10 mouse cellular contexts compared by ENCODE assay signal in genomic region chr1:133252801-133253531, GRCm38 (mm10). TPM values are rescaled to one million over a fixed set of nuclear protein-coding genes. Genes with fewer than 3 reads are reported as not detected.
DNase-seq lines count a peak whose midpoint lies in the region; ATAC-seq lines count a peak whose summit lies in the region.
"Had no signal": no experiment of that assay in that cellular context is flagged by ENCODE, and none has a peak within 500 bp of the region (broad histone marks: within the 10 kb centered on the region; RNA-seq: fewer than 3 reads in every experiment).

No protein-coding gene starts in this region.

- peaks cover 59 to 68% of the 10 kb centered on the region in 2 experiments for H3K4me1 ChIP-seq in heart, embryonic 14.5 days (ENCODE audit: control insufficient read depth in 2 of 2, insufficient read depth in 2 of 2, low read length in 2 of 2)
- H3K4me1 ChIP-seq in embryonic facial prominence, embryonic 14.5 days (ENCODE audit: control insufficient read depth, insufficient read depth, low read length): peaks cover 44% of the 10 kb centered on the region
- H3K4me1 ChIP-seq in midbrain, embryonic 14.5 days (ENCODE audit: control insufficient read depth, insufficient read depth, low read length): peaks cover 41% of the 10 kb centered on the region

- peak overlapping the region; percentile 26 to 40 for H3K27ac ChIP-seq in heart, embryonic 14.5 days (replicated peaks in 1 of 2; ENCODE audit: control insufficient read depth in 1 of 2, insufficient read depth in 1 of 2, low read depth in 2 of 2, low read length in 2 of 2)
- H3K27ac ChIP-seq in embryonic facial prominence, embryonic 14.5 days (replicated peaks; ENCODE audit: low read depth, low read length): peak overlapping the region; percentile 39; the same call in 1 of the 2 replicates
- H3K27ac ChIP-seq in midbrain, embryonic 14.5 days (replicated peaks; ENCODE audit: low read depth, low read length): peak overlapping the region; percentile 32
- H3K27ac ChIP-seq: layer of hippocampus, adult 2 months had no signal

- WGBS in heart, embryonic 14.5 days: 39% methylated on average over 10 of the region's 10 CpGs
- WGBS in embryonic facial prominence, embryonic 14.5 days: 36% methylated on average over 10 of the region's 10 CpGs
- 56% methylated on average over 10 of the region's 10 CpGs for WGBS in midbrain, embryonic 14.5 days

- H3K9me3 ChIP-seq in heart, embryonic 14.5 days (ENCODE audit: control insufficient read depth, low read length): no peaks in the 10 kb centered on the region
- no peaks in the 10 kb centered on the region for H3K9me3 ChIP-seq in embryonic facial prominence, embryonic 14.5 days (ENCODE audit: control insufficient read depth, low read length)
- no peaks in the 10 kb centered on the region for H3K9me3 ChIP-seq in midbrain, embryonic 14.5 days (ENCODE audit: control insufficient read depth, low read length)

- no peak overlapping the region for H3K4me3 ChIP-seq in heart, embryonic 14.5 days (ENCODE audit: control insufficient read depth in 1 of 2, insufficient read depth in 1 of 2, low read depth in 1 of 2, low read length in 2 of 2)
- H3K4me3 ChIP-seq in embryonic facial prominence, embryonic 14.5 days (ENCODE audit: low read depth, low read length): no peak overlapping the region
- H3K4me3 ChIP-seq in midbrain, embryonic 14.5 days (replicated peaks; ENCODE audit: low read depth, low read length): no peak overlapping the region
- H3K4me3 ChIP-seq: layer of hippocampus, adult 2 months had no signal

- DNase-seq in heart, postnatal 14 days: no peak
- DNase-seq in ES-CJ7 (ENCODE audit: low read depth, low spot score): peak; percentile 38
- DNase-seq in embryonic facial prominence, embryonic 14.5 days (ENCODE audit: low spot score): no peak
- no peak for DNase-seq in midbrain, embryonic 14.5 days
- no peak for DNase-seq in ovary, postnatal 10 days (ENCODE audit: low spot score)
- no peak for DNase-seq in layer of hippocampus, adult 11-12 months (ENCODE audit: low spot score)
- no peak for DNase-seq in gastrocnemius, postnatal 36 days
- DNase-seq: adrenal gland, postnatal 14 days had no signal

- H3K4me2 ChIP-seq in heart, embryonic 14.5 days (ENCODE audit: low read length): peak overlapping the region; percentile 0; the same call in 1 of the 2 replicates
- H3K4me2 ChIP-seq in embryonic facial prominence, embryonic 14.5 days (ENCODE audit: low read depth, low read length): no peak overlapping the region
- H3K4me2 ChIP-seq in midbrain, embryonic 14.5 days (ENCODE audit: low read length): no peak overlapping the region

- no peaks in the 10 kb centered on the region for H3K27me3 ChIP-seq in heart, embryonic 14.5 days (ENCODE audit: control insufficient read depth, insufficient read depth, low read length)
- H3K27me3 ChIP-seq in embryonic facial prominence, embryonic 14.5 days (replicated peaks; ENCODE audit: control insufficient read depth, insufficient read depth, low read length): no peaks in the 10 kb centered on the region
- no peaks in the 10 kb centered on the region for H3K27me3 ChIP-seq in midbrain, embryonic 14.5 days (ENCODE audit: control insufficient read depth, insufficient read depth, low read length)

- peak overlapping the region; percentile 44; the same call in 1 of the 2 replicates for H3K9ac ChIP-seq in heart, embryonic 14.5 days (ENCODE audit: low read length)
- no peak overlapping the region for H3K9ac ChIP-seq in embryonic facial prominence, embryonic 14.5 days (ENCODE audit: low read depth, low read length)
- no peak overlapping the region for H3K9ac ChIP-seq in midbrain, embryonic 14.5 days (replicated peaks; ENCODE audit: low read length)

- ATAC-seq in heart, embryonic 14.5 days (ENCODE audit: insufficient number of reproducible peaks, insufficient read depth, low FRiP score, low read depth): no peak
- ATAC-seq in embryonic facial prominence, embryonic 14.5 days (ENCODE audit: low read depth): peak; percentile 31; the same call in 1 of the 2 replicates
- no peak for ATAC-seq in midbrain, embryonic 14.5 days (ENCODE audit: low FRiP score, low TSS enrichment)

- peaks cover 8% of the 10 kb centered on the region; the same call in 1 of the 2 replicates for H3K36me3 ChIP-seq in heart, embryonic 14.5 days (ENCODE audit: control insufficient read depth, insufficient read depth, low read length)
- H3K36me3 ChIP-seq in embryonic facial prominence, embryonic 14.5 days (ENCODE audit: control insufficient read depth, insufficient read depth, low read length): no peaks in the 10 kb centered on the region
- no peaks in the 10 kb centered on the region for H3K36me3 ChIP-seq in midbrain, embryonic 14.5 days (ENCODE audit: control insufficient read depth, insufficient read depth, low read length)

- intact Hi-C loops in heart, postnatal 14 days (cut with DNase I): no loop called here
- intact Hi-C loops in gastrocnemius, postnatal 36 days (cut with DNase I): no loop called here

RNA-seq across cellular contexts. Expression of gene Golt1a, which starts 56.6 kb away (rescaled TPM):
- not detected in 2 replicates for polyA plus RNA-seq in heart, embryonic 14.5 days (2014; fragmentation: Nextera tagmentation; extraction: Ambion mirVana)
- not detected for total RNA-seq in heart, postnatal 14 days (2021)
- polyA plus RNA-seq in embryonic facial prominence, embryonic 14.5 days (2014; fragmentation: Nextera tagmentation; extraction: Ambion mirVana): not detected in 2 replicates
- polyA plus RNA-seq in midbrain, embryonic 14.5 days (2014; fragmentation: Nextera tagmentation; extraction: Ambion mirVana): not detected in 2 replicates
- not detected for total RNA-seq in gastrocnemius, postnatal 36 days (2021)
- total RNA-seq: layer of hippocampus, adult 2 months had no signal
